Mouse (Mus musculus) testis, adult 2 months (tissue): ENCODE measurements around the gene Clip2. TPM values are rescaled to one million over a fixed set of nuclear protein-coding genes. Genes with fewer than 3 reads are reported as not detected.

Experiments
- H3K27ac ChIP-seq: fragments of 200-500 bp; 2 replicates; pipeline ENCODE4 v1.5.1; 2012; ENCODE audit warnings: low read depth, low read length; ENCODE audit not compliant: control insufficient read depth, insufficient read depth
- H3K27me3 ChIP-seq: fragments of 200-500 bp; 2 replicates; pipeline ENCODE4 v1.6.1; 2012; ENCODE audit warnings: mild to moderate bottlenecking, low read length, moderate library complexity; ENCODE audit not compliant: control insufficient read depth, insufficient read depth
- H3K36me3 ChIP-seq: fragments of 200-500 bp; 2 replicates; pipeline ENCODE4 v1.6.1; 2012; ENCODE audit warnings: mild to moderate bottlenecking, low read length; ENCODE audit not compliant: control insufficient read depth, insufficient read depth
- H3K4me1 ChIP-seq: fragments of 200-500 bp; 2 replicates; pipeline ENCODE4 v1.6.1; 2012; ENCODE audit warnings: low read length; ENCODE audit not compliant: control insufficient read depth, insufficient read depth
- H3K4me3 ChIP-seq: fragments of 200-500 bp; 2 replicates; pipeline ENCODE4 v1.5.1; 2012; ENCODE audit warnings: low read depth, mild to moderate bottlenecking, low read length, moderate library complexity, mixed read lengths; ENCODE audit not compliant: control insufficient read depth
- CTCF ChIP-seq: fragments of 200-500 bp; IDR thresholded peaks from 2 replicates; pipeline ENCODE4 v1.5.1; 2012; ENCODE audit warnings: low read depth, mild to moderate bottlenecking, inconsistent platforms, low read length, moderate library complexity; ENCODE audit not compliant: control insufficient read depth, insufficient read depth, insufficient replicate concordance
- POLR2A ChIP-seq: fragments of 200-500 bp; IDR thresholded peaks from 2 replicates; pipeline ENCODE4 v1.6.1; 2012; ENCODE audit warnings: low read depth, mild to moderate bottlenecking, inconsistent platforms, low read length, moderate library complexity; ENCODE audit not compliant: control insufficient read depth
- polyA plus RNA-seq: library from polyadenylated mRNA; depleted of rRNA; stranded (reverse); fragments of >200 nt; gene quantifications from 2 replicates; pipeline ENCODE4 v1.2.3, GENCODE M21; 2012

Clip2 gene
- polyA plus RNA-seq, 1 experiment = 4.2 TPM

GRCm38 (mm10) chr5:134575833-134576232 is 23.6 kb upstream of the Clip2 start:
- Histone ChIP-seq H3K27me3 (no peaks in the 10 kb centered on the region), H3K4me1 (peaks cover 7% of the 10 kb centered on the region), H3K36me3 (no peaks in the 10 kb centered on the region), H3K27ac (no peak overlapping the region), H3K4me3 (no peak overlapping the region)
- TF ChIP-seq CTCF (no peak), POLR2A (no peak)

GRCm38 (mm10) chr5:134572508-134573214 is 20.4 kb upstream of the Clip2 start:
- no peak overlapping the region for H3K4me3 ChIP-seq
- H3K27ac ChIP-seq = no peak overlapping the region
- no peaks in the 10 kb centered on the region for H3K27me3 ChIP-seq
- TF ChIP-seq CTCF (no peak), POLR2A (no peak)
- H3K4me1 ChIP-seq = peaks cover 7% of the 10 kb centered on the region
- no peaks in the 10 kb centered on the region for H3K36me3 ChIP-seq

GRCm38 (mm10) chr5:134571730-134572507 is 19.7 kb upstream of the Clip2 start:
- no peaks in the 10 kb centered on the region for H3K36me3 ChIP-seq
- peak overlapping the region; percentile 79 for H3K4me3 ChIP-seq
- H3K27ac ChIP-seq = peak overlapping the region; percentile 56; the same call in 1 of the 2 replicates
- TF ChIP-seq CTCF (no peak), POLR2A (no peak)
- no peaks in the 10 kb centered on the region for H3K27me3 ChIP-seq
- peaks cover 7% of the 10 kb centered on the region for H3K4me1 ChIP-seq

DNA sequence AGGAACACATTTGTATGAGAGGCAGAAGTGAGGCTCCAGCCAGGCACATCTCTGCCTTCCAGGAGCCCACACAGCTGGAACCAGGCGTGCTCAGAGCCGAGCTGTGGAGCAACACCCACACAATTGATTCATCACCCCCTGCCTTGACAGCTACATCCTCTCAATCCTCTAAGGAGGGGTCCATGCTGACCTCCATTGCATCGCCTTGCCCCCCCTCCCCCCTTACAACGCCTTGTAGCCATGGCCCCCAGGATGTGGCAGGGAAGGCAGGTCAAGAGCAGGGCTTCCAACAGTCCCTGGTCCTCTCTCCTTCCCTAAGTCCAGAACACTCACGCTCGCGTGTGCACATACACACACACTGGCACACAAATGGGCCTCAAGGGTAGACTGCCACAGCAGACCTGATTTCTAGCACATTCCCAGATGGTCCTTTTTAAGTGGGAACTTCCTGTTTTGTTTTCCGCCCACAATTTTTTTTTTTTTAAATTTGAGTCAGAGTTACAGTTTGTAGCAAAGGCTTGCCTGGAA is 16.8 kb upstream of the Clip2 start:
- no peaks in the 10 kb centered on the region for H3K36me3 ChIP-seq
- no peak overlapping the region for H3K4me3 ChIP-seq
- H3K4me1 ChIP-seq = peaks cover 7% of the 10 kb centered on the region
- no peak overlapping the region for H3K27ac ChIP-seq
- no peaks in the 10 kb centered on the region for H3K27me3 ChIP-seq
- TF ChIP-seq CTCF (no peak), POLR2A (no peak)

DNA sequence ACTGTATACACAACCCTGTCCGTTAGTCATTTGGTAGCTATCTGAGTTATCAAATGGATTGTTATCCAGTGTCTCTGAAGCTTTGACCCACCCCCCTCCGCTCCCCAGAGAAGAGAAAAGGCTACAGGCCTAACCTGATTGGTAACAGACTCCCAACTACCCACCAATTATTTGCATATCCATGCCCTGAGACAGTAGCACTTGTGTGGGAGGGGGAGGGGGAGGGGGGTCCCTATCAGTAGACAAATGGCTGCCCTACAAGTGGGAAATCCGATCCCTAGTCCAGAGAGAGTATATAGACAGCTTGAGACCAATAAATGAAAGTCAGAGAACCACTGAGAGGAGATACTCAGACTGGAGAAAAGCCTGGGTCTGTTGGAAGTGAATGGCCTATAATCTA is 15.8 kb upstream of the Clip2 start:
- H3K27me3 ChIP-seq = no peaks in the 10 kb centered on the region
- TF ChIP-seq POLR2A = no peak
- no peak for TF ChIP-seq CTCF
- no peak overlapping the region for H3K27ac ChIP-seq
- peaks cover 7% of the 10 kb centered on the region for H3K4me1 ChIP-seq
- H3K36me3 ChIP-seq = no peaks in the 10 kb centered on the region
- H3K4me3 ChIP-seq = no peak overlapping the region

GRCm38 (mm10) chr5:134567445-134567844 is 15.2 kb upstream of the Clip2 start:
- Histone ChIP-seq H3K4me3 (no peak overlapping the region), H3K36me3 (no peaks in the 10 kb centered on the region), H3K27me3 (no peaks in the 10 kb centered on the region), H3K27ac (no peak overlapping the region), H3K4me1 (peaks cover 2% of the 10 kb centered on the region; the same call in 1 of the 2 replicates)
- TF ChIP-seq POLR2A = no peak
- TF ChIP-seq CTCF = no peak

DNA sequence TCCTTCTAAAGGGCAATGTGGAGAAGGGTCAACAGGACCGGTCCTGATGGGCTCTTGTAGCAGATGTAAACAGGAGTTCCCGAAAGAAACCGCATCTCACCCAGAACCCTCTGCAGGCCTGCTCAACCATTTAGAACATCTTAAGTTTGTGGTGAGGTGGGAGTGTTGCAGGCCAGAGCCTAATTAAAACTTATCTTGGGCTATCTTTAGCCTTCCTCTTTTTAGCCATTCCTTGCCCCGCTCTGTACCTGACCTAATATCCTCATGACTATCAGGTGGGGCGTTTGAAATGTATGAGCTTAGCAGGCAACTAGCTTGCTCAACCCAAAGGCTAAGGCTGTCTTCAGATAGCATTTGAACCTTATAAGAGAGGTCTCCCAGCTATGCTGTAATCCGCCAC is 13.5 kb upstream of the Clip2 start:
- no peaks in the 10 kb centered on the region for H3K27me3 ChIP-seq
- H3K27ac ChIP-seq = no peak overlapping the region
- no peak overlapping the region for H3K4me3 ChIP-seq
- H3K36me3 ChIP-seq = no peaks in the 10 kb centered on the region
- TF ChIP-seq POLR2A (no peak), CTCF (no peak)
- peaks cover 2% of the 10 kb centered on the region for H3K4me1 ChIP-seq
